Mouse (Mus musculus) myocyte (in vitro differentiated cells): ENCODE results near the gene Rlf. TPM values are rescaled to one million over a fixed set of nuclear protein-coding genes. Genes with fewer than 3 reads are reported as not detected.

Source experiments
- H3K27me3 ChIP-seq: one replicate; pipeline ENCODE4 v1.6.1; 2011; ENCODE audit not compliant: control insufficient read depth, insufficient read depth, insufficient read length
- H3K36me3 ChIP-seq: one replicate; pipeline ENCODE4 v1.6.1; 2011; ENCODE audit not compliant: control insufficient read depth, insufficient read depth
- H3K4me2 ChIP-seq: one replicate; pipeline ENCODE4 v1.6.1; 2011; ENCODE audit warnings: low read depth, control low read depth
- H3K4me3 ChIP-seq: one replicate; pipeline ENCODE4 v1.5.1; 2011; ENCODE audit warnings: mild to moderate bottlenecking, control low read depth, moderate library complexity
- H3K79me2 ChIP-seq: one replicate; pipeline ENCODE4 v1.6.1; 2011; ENCODE audit not compliant: control insufficient read depth, insufficient read depth
- H3ac ChIP-seq: one replicate; pipeline ENCODE4 v1.6.1; 2011; ENCODE audit not compliant: control insufficient read depth, insufficient read length
- CEBPB ChIP-seq: IDR thresholded peaks from 2 replicates; pipeline ENCODE4 v1.6.1; 2011; ENCODE audit warnings: mild to moderate bottlenecking, moderate library complexity; ENCODE audit not compliant: poor library complexity, insufficient read depth, severe bottlenecking
- E2F4 ChIP-seq: IDR thresholded peaks from one replicate; pipeline ENCODE4 v1.6.1; 2011; ENCODE audit warnings: mild to moderate bottlenecking, control low read depth, moderate library complexity; ENCODE audit not compliant: insufficient read depth
- MAX ChIP-seq: IDR thresholded peaks from one replicate; pipeline ENCODE4 v1.6.1; 2011; ENCODE audit warnings: low read depth, mild to moderate bottlenecking, control low read depth
- MYOD1 ChIP-seq, 3 experiments: IDR thresholded peaks; one replicate each; pipeline ENCODE4 v1.6.1; 2011; ENCODE audit warnings: control low read depth in 2 of 3, low read depth in 2 of 3, mild to moderate bottlenecking in 2 of 3, moderate library complexity in 1 of 3; ENCODE audit not compliant: insufficient read length in 2 of 3, control insufficient read depth in 1 of 3
- MYOG ChIP-seq, 3 experiments: IDR thresholded peaks; one replicate each; pipeline ENCODE4 v1.6.1; 2011; ENCODE audit warnings: control low read depth in 2 of 3, low read depth in 2 of 3, mild to moderate bottlenecking in 2 of 3; ENCODE audit not compliant: insufficient read length in 2 of 3, control insufficient read depth in 1 of 3, insufficient read depth in 1 of 3
- POLR2A ChIP-seq: IDR thresholded peaks from one replicate; pipeline ENCODE4 v1.6.1; 2011; ENCODE audit warnings: low read depth, mild to moderate bottlenecking, control low read depth, moderate library complexity; ENCODE audit not compliant: insufficient read length
- POLR2AphosphoS2 ChIP-seq: IDR thresholded peaks from one replicate; pipeline ENCODE4 v1.6.1; 2011; ENCODE audit warnings: low read depth, control low read depth; ENCODE audit not compliant: insufficient read length
- REST ChIP-seq: IDR thresholded peaks from one replicate; pipeline ENCODE4 v1.6.1; 2011; ENCODE audit warnings: mild to moderate bottlenecking, control low read depth, moderate library complexity; ENCODE audit not compliant: insufficient read depth, insufficient read length
- SRF ChIP-seq: IDR thresholded peaks from one replicate; pipeline ENCODE4 v1.6.1; 2011; ENCODE audit warnings: low read depth; ENCODE audit not compliant: control insufficient read depth, insufficient read length
- TCF12 ChIP-seq: IDR thresholded peaks from one replicate; pipeline ENCODE4 v1.6.1; 2011; ENCODE audit warnings: mild to moderate bottlenecking, control low read depth; ENCODE audit not compliant: poor library complexity, insufficient read depth, severe bottlenecking
- TCF3 ChIP-seq: IDR thresholded peaks from one replicate; pipeline ENCODE4 v1.6.1; 2011; ENCODE audit warnings: low read depth, control low read depth; ENCODE audit not compliant: insufficient read length
- USF1 ChIP-seq: IDR thresholded peaks from one replicate; pipeline ENCODE4 v1.6.1; 2011; ENCODE audit warnings: low read depth, mild to moderate bottlenecking, control low read depth, moderate library complexity
- polyA plus RNA-seq: library from polyadenylated mRNA; unstranded; fragments of >200 nt; fragmentation: generic; extraction: Trizol; gene quantifications from one replicate; pipeline ENCODE4 v1.2.1, GENCODE M21; 2012; ENCODE audit warnings: missing spikeins

Gene Rlf
- polyA plus RNA-seq, 1 experiment: 5.2 TPM

DNA sequence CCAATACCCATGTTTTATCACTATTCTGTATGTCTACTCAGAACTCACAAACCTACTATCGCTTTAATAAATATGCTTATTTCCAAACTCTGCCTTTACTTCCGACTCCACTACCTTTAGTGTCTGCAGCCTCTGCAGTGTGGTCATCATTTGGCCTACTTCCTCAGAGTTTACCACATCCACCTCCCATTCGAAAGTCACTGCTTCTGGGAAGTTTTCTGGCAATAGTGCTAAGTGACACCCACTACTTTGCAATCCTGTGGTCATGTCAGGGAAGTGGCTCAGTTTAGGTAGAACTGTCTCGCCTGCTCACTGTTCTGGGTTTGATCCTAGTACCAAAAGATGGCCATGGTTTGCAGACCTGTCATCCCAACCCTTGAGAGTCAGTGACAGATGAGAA is 17.9 kb downstream of the Rlf start:
- Histone ChIP-seq H3K4me2 (no peak overlapping the region), H3K27me3 (no peaks in the 10 kb centered on the region), H3ac (no peak overlapping the region), H3K4me3 (no peak overlapping the region), H3K36me3 (peaks cover 3% of the 10 kb centered on the region), H3K79me2 (peaks cover 98% of the 10 kb centered on the region)
- TF ChIP-seq TCF12: no peak
- no peak for TF ChIP-seq MAX
- TF ChIP-seq CEBPB: no peak
- no peak for TF ChIP-seq SRF
- TF ChIP-seq TCF3: no peak
- TF ChIP-seq REST: no peak
- TF ChIP-seq E2F4: no peak

DNA sequence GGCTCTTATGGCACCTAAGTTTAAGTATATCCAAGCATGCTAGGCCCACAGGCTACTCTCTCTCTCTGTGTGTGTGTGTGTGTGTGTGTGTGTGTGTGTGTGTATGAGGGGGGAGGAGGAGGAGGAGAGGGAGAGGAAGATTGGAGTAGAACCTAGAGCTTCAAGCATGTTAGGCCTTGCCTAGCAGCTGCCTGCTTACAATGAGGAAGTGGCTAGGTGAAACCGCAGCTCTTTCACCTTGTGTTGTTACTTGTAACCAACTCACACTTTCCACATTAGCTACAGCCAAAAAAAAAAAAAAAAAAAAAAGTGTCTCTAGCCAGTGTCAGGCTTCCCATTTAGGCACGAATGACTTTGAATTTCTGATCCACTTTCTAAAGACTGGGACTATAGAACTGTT is 18.7 kb downstream of the Rlf start:
- TF ChIP-seq REST (no peak), SRF (no peak), E2F4 (no peak), TCF12 (no peak), MYOD1 (IDR thresholded peaks at IDR 0.05; ENCODE audit: control insufficient read depth in 1 of 3, insufficient read length in 2 of 3, low read depth in 2 of 3) (no peak), POLR2A (no peak), MAX (no peak), POLR2AphosphoS2 (no peak), MYOG (IDR thresholded peaks at IDR 0.05; ENCODE audit: control insufficient read depth in 1 of 3, insufficient read depth in 1 of 3, insufficient read length in 2 of 3, low read depth in 2 of 3) (no peak), TCF3 (no peak), CEBPB (no peak), USF1 (no peak)

DNA sequence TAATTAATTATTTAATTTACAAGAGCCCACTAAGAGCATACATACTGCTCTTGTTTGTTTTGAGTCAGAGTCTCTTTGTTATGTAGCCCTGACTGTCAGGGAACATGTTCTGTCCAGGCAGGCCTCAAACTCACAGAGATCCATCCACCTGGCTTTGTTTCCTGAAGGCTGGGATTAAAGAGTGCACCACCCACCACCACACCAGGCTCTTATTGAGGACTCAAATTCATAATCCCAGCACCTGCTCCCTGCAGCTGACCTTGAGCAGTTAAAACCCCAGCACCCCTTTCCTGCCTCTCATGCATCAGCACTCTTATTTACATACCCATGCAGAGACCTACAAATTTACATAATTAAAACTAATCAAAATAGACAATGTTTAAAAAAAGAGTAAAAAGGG is 20.1 kb downstream of the Rlf start:
- Histone ChIP-seq H3K79me2 (peaks cover 98% of the 10 kb centered on the region), H3K27me3 (no peaks in the 10 kb centered on the region), H3K4me2 (no peak overlapping the region), H3K36me3 (peaks cover 9% of the 10 kb centered on the region), H3K4me3 (no peak overlapping the region), H3ac (no peak overlapping the region)
- TF ChIP-seq TCF3: no peak
- TF ChIP-seq REST: no peak
- no peak for TF ChIP-seq MYOD1 (IDR thresholded peaks at IDR 0.05; ENCODE audit: control insufficient read depth in 1 of 3, insufficient read length in 2 of 3, low read depth in 2 of 3)
- TF ChIP-seq POLR2AphosphoS2: no peak
- no peak for TF ChIP-seq TCF12
- TF ChIP-seq MAX: no peak
- TF ChIP-seq USF1: no peak

More for the DNA sequence above, 18.7 kb downstream of the Rlf start:
- no peaks in the 10 kb centered on the region for H3K27me3 ChIP-seq
- H3K79me2 ChIP-seq: peaks cover 98% of the 10 kb centered on the region
- H3K4me2 ChIP-seq: no peak overlapping the region
- H3K36me3 ChIP-seq: peaks cover 3% of the 10 kb centered on the region
- H3K4me3 ChIP-seq: no peak overlapping the region
- no peak overlapping the region for H3ac ChIP-seq

DNA sequence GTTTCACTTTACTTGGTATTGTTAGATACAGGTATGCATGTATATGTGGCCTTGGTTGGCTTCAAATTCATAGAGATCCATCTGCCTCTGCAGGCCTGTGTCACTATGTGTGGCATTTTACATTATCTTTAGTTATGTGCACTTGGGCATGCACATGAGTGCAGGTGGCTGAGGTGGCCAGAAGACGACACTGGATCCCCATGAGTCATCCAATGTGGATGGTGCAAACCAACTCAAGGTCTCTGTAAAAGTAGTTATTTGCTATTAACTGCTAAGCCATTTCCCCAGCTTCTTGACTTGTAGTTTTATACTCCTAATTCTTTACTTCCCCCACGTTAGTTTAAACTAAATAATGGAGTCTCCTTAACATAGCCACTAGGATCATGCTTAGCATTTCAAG is 22.6 kb downstream of the Rlf start:
- no peak overlapping the region for H3K4me2 ChIP-seq

DNA sequence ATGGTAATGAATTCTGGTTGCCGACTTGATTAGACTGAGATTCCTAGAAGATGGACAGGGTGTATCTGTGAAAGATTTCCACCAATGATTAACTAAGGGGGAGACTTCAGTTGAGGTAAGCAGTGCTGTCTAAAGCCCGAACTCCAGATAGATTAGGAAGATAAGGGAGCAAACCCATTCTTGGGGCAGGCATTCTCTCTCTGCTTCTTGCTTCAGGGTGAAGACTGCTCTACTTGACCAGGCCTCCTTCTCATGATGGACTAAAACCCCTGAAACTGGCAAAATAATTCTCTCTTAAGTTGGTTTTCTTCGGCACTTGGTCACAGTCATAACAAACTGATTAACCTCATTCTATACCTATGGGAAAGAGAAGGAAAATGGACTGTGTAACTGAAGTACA is 25.5 kb downstream of the Rlf start:
- H3ac ChIP-seq: no peak overlapping the region
- no peaks in the 10 kb centered on the region for H3K27me3 ChIP-seq
- peaks cover 70% of the 10 kb centered on the region for H3K79me2 ChIP-seq
- H3K36me3 ChIP-seq: peaks cover 29% of the 10 kb centered on the region
- H3K4me3 ChIP-seq: no peak overlapping the region
- TF ChIP-seq USF1 (no peak), REST (no peak), MYOG (IDR thresholded peaks at IDR 0.05; ENCODE audit: control insufficient read depth in 1 of 3, insufficient read depth in 1 of 3, insufficient read length in 2 of 3, low read depth in 2 of 3) (no peak), MYOD1 (IDR thresholded peaks at IDR 0.05; ENCODE audit: control insufficient read depth in 1 of 3, insufficient read length in 2 of 3, low read depth in 2 of 3) (no peak), POLR2AphosphoS2 (no peak), TCF3 (no peak)
- H3K4me2 ChIP-seq: no peak overlapping the region

More for the DNA sequence above, 22.6 kb downstream of the Rlf start:
- Histone ChIP-seq H3K36me3 (peaks cover 25% of the 10 kb centered on the region), H3K4me3 (no peak overlapping the region), H3ac (no peak overlapping the region), H3K27me3 (no peaks in the 10 kb centered on the region), H3K79me2 (peaks cover 84% of the 10 kb centered on the region)
- no peak for TF ChIP-seq POLR2AphosphoS2
- no peak for TF ChIP-seq POLR2A
- TF ChIP-seq MAX: no peak
- no peak for TF ChIP-seq REST
- TF ChIP-seq SRF: no peak
- no peak for TF ChIP-seq CEBPB
- TF ChIP-seq MYOG (IDR thresholded peaks at IDR 0.05; ENCODE audit: control insufficient read depth in 1 of 3, insufficient read depth in 1 of 3, insufficient read length in 2 of 3, low read depth in 2 of 3): peak in 1 of 3 experiments; percentile 36
- TF ChIP-seq E2F4: no peak
- peak in 1 of 3 experiments; percentile 16 for TF ChIP-seq MYOD1 (IDR thresholded peaks at IDR 0.05; ENCODE audit: control insufficient read depth in 1 of 3, insufficient read length in 2 of 3, low read depth in 2 of 3)
- TF ChIP-seq USF1: no peak
- TF ChIP-seq TCF12: no peak
- TF ChIP-seq TCF3: no peak
